Mouse (Mus musculus): Measurements from ENCODE around the gene Thyn1. TPM values are rescaled to one million over a fixed set of nuclear protein-coding genes. Genes with fewer than 3 reads are reported as not detected.

The Thyn1 gene
- polyA plus RNA-seq (2012; ENCODE audit: low replicate concordance), result 0.41 and 3.7 TPM in 2 replicates

DNA sequence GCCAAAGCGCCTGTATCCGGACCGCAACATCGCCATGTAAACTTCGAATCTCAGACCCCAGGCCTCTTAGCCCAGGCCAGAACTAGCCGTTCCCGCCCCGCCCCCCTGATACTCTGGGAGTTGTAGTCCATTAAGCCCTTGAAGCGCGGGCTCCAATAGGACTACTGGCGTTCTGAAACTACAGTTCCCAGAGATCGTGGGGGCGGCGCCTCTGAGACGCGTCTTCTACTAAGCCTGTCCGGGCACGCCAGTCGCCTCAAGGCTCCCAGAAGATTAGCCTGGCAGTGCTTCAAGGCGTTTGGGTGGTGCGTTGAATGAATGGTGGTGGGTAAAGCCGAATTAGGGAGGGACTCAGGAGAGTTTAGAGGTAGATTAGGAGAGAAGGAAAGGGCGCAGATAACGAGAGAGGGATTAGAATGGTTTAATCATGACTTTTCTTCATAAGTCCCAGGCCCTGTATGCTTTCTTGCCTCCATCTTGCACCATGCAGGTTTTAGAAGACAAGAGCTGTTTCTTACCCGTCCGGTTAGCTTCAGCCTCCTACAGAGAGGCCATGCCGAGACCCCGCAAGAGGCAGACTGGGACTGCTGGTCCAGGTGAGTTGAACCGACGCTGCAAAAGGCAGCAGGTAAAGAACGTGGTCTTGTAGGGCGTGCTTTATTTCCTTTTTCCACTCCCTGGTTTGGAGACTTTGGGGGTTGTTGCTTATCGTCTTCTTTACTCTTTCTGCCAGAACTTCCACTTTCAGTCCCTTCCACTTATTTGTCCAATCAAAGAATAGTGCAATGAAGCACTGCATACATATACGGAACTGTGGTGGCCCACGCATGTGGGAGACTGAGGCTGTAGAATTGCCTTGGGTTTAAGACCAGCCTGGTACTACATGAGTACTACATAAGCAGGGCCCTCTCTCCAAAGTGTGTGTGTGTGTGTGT is at the start of gene Thyn1, which contains the start of gene Acad8:
Gene Thyn1, plus strand, starts transcription at position 250 of the 935 bp plus-strand sequence.
Gene Acad8, minus strand, starts transcription at position 106 of the 935 bp plus-strand sequence.

GRCm38 (mm10) chr9:27029828-27030762 is 30.6 kb downstream of the Thyn1 start, which contains the start of the genes Vps26b and Ncapd3:
TSS of gene Vps26b (minus strand) at chr9:27030065.
TSS of gene Ncapd3 (plus strand) at chr9:27030175.

Other genes starting within 250 kb of the Thyn1 start
- gene Glb1l2, start 193.2 kb upstream of the Thyn1 start, polyA plus RNA-seq (2012; ENCODE audit: low replicate concordance), result not detected in 2 replicates
- not detected in 2 replicates for gene Glb1l3, start 138.8 kb upstream of the Thyn1 start, polyA plus RNA-seq (2012; ENCODE audit: low replicate concordance)
- 0.14 TPM in 1 of 2 replicates, not detected in the other for gene Gm1110, start 76.6 kb upstream of the Thyn1 start, polyA plus RNA-seq (2012; ENCODE audit: low replicate concordance)
- 0.25 and 0.46 TPM in 2 replicates for gene Acad8, start 144 bp upstream of the Thyn1 start, polyA plus RNA-seq (2012; ENCODE audit: low replicate concordance)
- 33.8 and 38.3 TPM in 2 replicates for gene Vps26b, start 30.4 kb downstream of the Thyn1 start, polyA plus RNA-seq (2012; ENCODE audit: low replicate concordance)
- gene Ncapd3, start 30.5 kb downstream of the Thyn1 start, polyA plus RNA-seq (2012; ENCODE audit: low replicate concordance), result 2.1 and 6.2 TPM in 2 replicates
- gene Jam3, start 155.7 kb downstream of the Thyn1 start, polyA plus RNA-seq (2012; ENCODE audit: low replicate concordance), result 0.87 TPM in 1 of 2 replicates, not detected in the other

Measured in leukemia stem cell, adult 10-12 weeks (primary cell).